Mouse (Mus musculus) embryonic facial prominence, embryonic 11.5 days (tissue): ENCODE results near the gene Cysrt1. TPM values are rescaled to one million over a fixed set of nuclear protein-coding genes. Genes with fewer than 3 reads are reported as not detected.

ENCODE experiments used
- ATAC-seq: fragments of 200-750 bp; cut with Nextera tagmentation; replicated peaks from 2 replicates; pipeline ENCODE4 v1.8.0; 2017; ENCODE audit warnings: low read depth; ENCODE audit not compliant: insufficient number of reproducible peaks, low FRiP score, low TSS enrichment
- DNase-seq: peaks from one replicate; pipeline ENCODE4 v3.0.0-alpha.2; 2015; ENCODE audit warnings: low spot score
- H3K27ac ChIP-seq: fragments of 300-500 bp; sonication (generic); replicated peaks from 2 replicates; pipeline ENCODE4 v1.5.1; 2014; ENCODE audit warnings: mild to moderate bottlenecking, low read depth, low read length, control low read depth
- H3K27me3 ChIP-seq: fragments of 300-500 bp; sonication (generic); 2 replicates; pipeline ENCODE4 v1.6.1; 2014; ENCODE audit warnings: mild to moderate bottlenecking, low read length, moderate library complexity, mixed read lengths; ENCODE audit not compliant: control insufficient read depth, insufficient read depth
- H3K36me3 ChIP-seq: fragments of 300-500 bp; sonication (generic); replicated peaks from 2 replicates; pipeline ENCODE4 v1.6.1; 2014; ENCODE audit warnings: low read depth, mild to moderate bottlenecking, low read length, moderate library complexity, mixed read lengths; ENCODE audit not compliant: control insufficient read depth, insufficient read depth
- H3K4me1 ChIP-seq: fragments of 300-500 bp; sonication (generic); 2 replicates; pipeline ENCODE4 v1.6.1; 2014; ENCODE audit warnings: low read length, mixed read lengths; ENCODE audit not compliant: control insufficient read depth, insufficient read depth
- H3K4me2 ChIP-seq: fragments of 300-500 bp; sonication (generic); 2 replicates; pipeline ENCODE4 v1.6.1; 2014; ENCODE audit warnings: low read depth, mild to moderate bottlenecking, control low read depth, low read length, moderate library complexity
- H3K4me3 ChIP-seq: fragments of 300-500 bp; sonication (generic); 2 replicates; pipeline ENCODE4 v1.5.1; 2014; ENCODE audit warnings: low read depth, low read length, control low read depth
- H3K9ac ChIP-seq: fragments of 300-500 bp; sonication (generic); replicated peaks from 2 replicates; pipeline ENCODE4 v1.6.1; 2014; ENCODE audit warnings: mild to moderate bottlenecking, control low read depth, low read length
- H3K9me3 ChIP-seq: fragments of 300-500 bp; sonication (generic); replicated peaks from 2 replicates; pipeline ENCODE4 v1.6.1; 2016; ENCODE audit warnings: mild to moderate bottlenecking, low read length, inconsistent platforms, mixed read lengths; ENCODE audit not compliant: control insufficient read depth
- WGBS: fragments of 180-500 bp; shearing (Covaris S2); extraction: QIAGEN DNeasy Blood & Tissue Kit; methylation state at CpG from one replicate; pipeline ENCODE4 v1.1.7; 2014; 5-methylcytosine and 5-hydroxymethylcytosine counted together
- polyA plus RNA-seq: library from polyadenylated mRNA; unstranded; fragments of >200 nt; fragmentation: Nextera tagmentation; extraction: Ambion mirVana; gene quantifications from 2 replicates; pipeline ENCODE4 v1.2.1, GENCODE M21; 2014

Cysrt1 gene
- polyA plus RNA-seq, 1 experiment from 2014 or later, result not detected

DNA sequence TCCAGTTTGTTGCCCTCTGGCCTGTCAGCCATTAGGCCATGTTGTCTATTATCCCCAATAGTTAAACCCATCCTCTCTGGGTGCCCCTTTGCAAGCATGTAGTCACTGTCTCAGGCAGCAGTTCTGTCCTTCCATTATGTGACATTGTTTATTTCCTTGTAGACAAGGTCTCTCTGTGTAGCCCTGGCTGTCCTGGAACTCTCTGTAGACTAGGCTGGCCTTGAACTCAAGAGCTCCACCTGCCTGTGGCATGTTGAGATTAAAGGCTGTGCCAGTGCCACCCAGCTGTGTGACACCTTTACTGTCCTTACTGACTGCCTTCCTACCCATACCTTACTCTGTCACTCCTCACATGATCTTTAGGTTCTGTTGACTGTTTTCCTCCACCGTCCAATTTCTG is 10.1 kb upstream of the Cysrt1 start:
- no peak overlapping the region for H3K9ac ChIP-seq
- WGBS, result 87% methylated on average over 1 of the region's 1 CpGs
- H3K4me1 ChIP-seq, result no peaks in the 10 kb centered on the region; the same call in 1 of the 2 replicates
- no peak for ATAC-seq
- H3K27me3 ChIP-seq, result no peaks in the 10 kb centered on the region
- no peak for DNase-seq
- no peak overlapping the region for H3K4me2 ChIP-seq
- H3K36me3 ChIP-seq, result no peaks in the 10 kb centered on the region; the same call in 1 of the 2 replicates
- no peak overlapping the region for H3K27ac ChIP-seq
- H3K9me3 ChIP-seq, result no peaks in the 10 kb centered on the region
- H3K4me3 ChIP-seq, result no peak overlapping the region

DNA sequence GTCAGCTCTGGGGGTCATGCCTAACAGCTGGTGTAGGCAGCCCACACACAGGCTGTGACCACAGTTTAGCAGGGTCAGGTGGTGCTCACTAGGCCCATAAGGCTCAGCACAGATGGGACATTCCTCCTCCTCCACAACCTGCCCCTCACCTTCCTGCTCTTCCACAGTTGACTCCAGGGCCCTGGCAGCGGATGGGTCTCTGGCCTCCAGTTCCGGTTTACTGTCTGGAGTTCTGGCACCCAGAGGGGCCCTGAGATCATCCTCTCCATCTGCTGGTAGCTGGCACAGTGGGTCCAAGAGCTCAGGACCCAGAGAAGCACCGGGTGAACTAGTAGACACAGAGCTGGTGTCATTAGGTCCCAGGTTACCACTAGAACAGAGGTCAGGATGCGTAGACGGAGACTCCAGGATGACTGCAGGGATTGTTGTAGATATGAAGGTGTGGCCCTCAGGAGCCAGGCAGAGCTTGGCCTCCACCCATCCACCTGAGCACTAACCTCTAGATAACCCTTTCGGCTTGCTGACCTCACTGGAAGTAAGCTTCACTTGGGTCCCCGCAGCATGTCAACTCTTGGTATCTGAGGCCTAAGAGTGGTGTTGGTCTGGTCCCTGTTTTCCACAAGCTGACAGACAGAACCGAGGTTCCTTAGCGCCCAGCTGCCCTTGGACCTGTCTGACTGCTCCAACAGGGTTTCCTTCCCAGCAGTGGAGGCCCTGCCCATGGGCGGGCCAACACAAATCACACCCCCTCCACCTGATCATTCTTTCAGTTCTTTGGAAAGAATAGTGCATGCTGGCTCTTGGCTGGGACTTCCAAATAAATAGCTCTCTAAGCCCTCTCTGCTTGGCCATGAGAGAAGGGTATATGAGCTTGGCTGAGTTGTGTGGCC is 4.2 kb upstream of the Cysrt1 start, which contains the start of gene AL732309.1:
AL732309.1 (minus strand) TSS at position 681 of the 890 bp plus-strand sequence.
- Histone ChIP-seq H3K27ac (no peak within 1 kb of the TSS), H3K27me3 (peaks cover 19% of the 10 kb centered on the region), H3K4me3 (no peak within 1 kb of the TSS), H3K9me3 (no peaks in the 10 kb centered on the region), H3K4me2 (no peak within 1 kb of the TSS), H3K9ac (no peak within 1 kb of the TSS), H3K4me1 (peaks cover 6% of the 10 kb centered on the region; the same call in 1 of the 2 replicates), H3K36me3 (no peaks in the 10 kb centered on the region; the same call in 1 of the 2 replicates)
- WGBS, result 89% methylated on average over 10 of the region's 10 CpGs
- ATAC-seq, result no peak
- DNase-seq, result no peak

DNA sequence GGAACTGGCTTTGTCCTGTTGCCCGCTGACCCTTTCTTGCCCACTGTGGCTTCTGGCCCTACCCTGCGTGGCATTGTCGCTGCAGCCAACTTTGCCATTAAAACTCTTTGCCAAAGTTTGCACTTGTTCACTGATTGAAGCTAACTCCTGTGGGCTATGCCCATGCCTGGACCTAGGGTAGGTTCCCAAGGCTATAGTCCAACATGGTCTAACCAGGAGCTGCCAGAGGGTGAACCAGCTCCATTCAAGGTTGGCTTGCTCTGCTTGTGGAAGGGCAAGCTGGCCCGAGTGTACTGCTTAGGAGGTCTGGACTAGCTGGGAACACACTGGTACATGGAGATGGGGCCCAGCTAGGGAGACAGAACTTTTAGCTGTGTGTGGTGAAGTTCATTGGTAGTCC is 1.9 kb upstream of the Cysrt1 start:
- no peak for ATAC-seq
- 86% methylated on average over 4 of the region's 4 CpGs for WGBS

GRCm38 (mm10) chr2:25243342-25243741 is 1.1 kb upstream of the Cysrt1 start:
- Histone ChIP-seq H3K4me1 (peaks cover 8% of the 10 kb centered on the region; the same call in 1 of the 2 replicates), H3K27ac (no peak overlapping the region), H3K4me2 (peak overlapping the region; percentile 95), H3K27me3 (peaks cover 25% of the 10 kb centered on the region), H3K4me3 (no peak overlapping the region), H3K9ac (no peak overlapping the region), H3K9me3 (no peaks in the 10 kb centered on the region), H3K36me3 (no peaks in the 10 kb centered on the region; the same call in 1 of the 2 replicates)
- DNase-seq, result no peak
- no peak for ATAC-seq
- WGBS, result 75% methylated on average over 8 of the region's 8 CpGs

More for the DNA sequence above, 1.9 kb upstream of the Cysrt1 start:
- Histone ChIP-seq H3K4me3 (no peak overlapping the region), H3K27ac (no peak overlapping the region), H3K9ac (no peak overlapping the region), H3K27me3 (peaks cover 25% of the 10 kb centered on the region), H3K36me3 (no peaks in the 10 kb centered on the region; the same call in 1 of the 2 replicates), H3K4me1 (peaks cover 8% of the 10 kb centered on the region; the same call in 1 of the 2 replicates), H3K4me2 (no peak overlapping the region), H3K9me3 (no peaks in the 10 kb centered on the region)
- no peak for DNase-seq

DNA sequence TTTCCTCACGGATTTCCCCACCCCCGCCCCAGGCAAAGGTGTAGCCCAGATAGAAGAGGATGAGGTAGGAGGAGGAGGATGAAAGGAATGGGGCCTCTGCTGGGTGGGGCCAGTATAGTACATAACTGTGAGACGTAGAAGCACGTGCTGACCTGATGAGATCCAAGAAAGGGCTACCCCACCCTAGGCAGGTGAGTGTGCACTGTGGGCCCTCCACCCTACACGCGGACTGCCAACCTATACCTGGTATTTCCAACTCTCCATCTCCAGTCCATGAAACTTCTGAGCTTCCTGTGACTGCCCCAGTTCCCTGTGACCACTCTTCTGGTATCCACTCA is 845 bp downstream of the Cysrt1 start:
- Histone ChIP-seq H3K4me1 (peaks cover 8% of the 10 kb centered on the region; the same call in 1 of the 2 replicates), H3K27ac (no peak overlapping the region), H3K27me3 (peaks cover 25% of the 10 kb centered on the region), H3K4me3 (peak overlapping the region; percentile 54), H3K36me3 (no peaks in the 10 kb centered on the region), H3K4me2 (peak overlapping the region; percentile 95), H3K9ac (0 out of 2 replicates have a peak overlapping the region, but pooled peaks have one; percentile 60), H3K9me3 (no peaks in the 10 kb centered on the region)
- no peak for ATAC-seq
- WGBS, result 24% methylated on average over 6 of the region's 6 CpGs
- no peak for DNase-seq

GRCm38 (mm10) chr2:25240723-25241437 is 1.4 kb downstream of the Cysrt1 start:
- H3K27me3 ChIP-seq, result peaks cover 25% of the 10 kb centered on the region
- DNase-seq (peak; percentile 86), ATAC-seq (peak; percentile 74)
- H3K27ac ChIP-seq, result no peak overlapping the region
- peak overlapping the region; percentile 34 for H3K9ac ChIP-seq
- peak overlapping the region; percentile 55 for H3K4me2 ChIP-seq
- peak overlapping the region; percentile 54 for H3K4me3 ChIP-seq
- 1% methylated on average over 29 of the region's 29 CpGs for WGBS
- H3K9me3 ChIP-seq, result no peaks in the 10 kb centered on the region
- H3K4me1 ChIP-seq, result peaks cover 8% of the 10 kb centered on the region; the same call in 1 of the 2 replicates
- H3K36me3 ChIP-seq, result no peaks in the 10 kb centered on the region

DNA sequence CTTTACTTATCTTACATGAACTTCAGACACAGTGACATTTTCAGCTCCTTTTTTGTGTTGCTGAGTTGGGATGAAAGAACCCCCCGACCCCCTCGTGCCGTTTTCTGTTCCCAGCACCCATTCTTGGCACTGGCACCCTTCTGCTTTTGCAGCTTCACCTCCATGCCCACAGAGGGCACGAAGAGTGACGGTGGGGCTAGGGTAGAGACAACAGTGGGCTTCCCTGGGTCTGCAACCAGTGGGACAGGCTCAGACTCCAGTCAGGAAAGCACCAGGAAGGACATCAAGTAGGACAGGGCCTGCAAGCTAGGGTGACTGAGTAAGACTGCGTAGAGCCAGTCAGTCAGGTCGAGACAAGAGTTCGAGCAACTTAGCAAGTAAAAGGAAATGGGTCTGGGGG is 1.9 kb downstream of the Cysrt1 start:
- peaks cover 25% of the 10 kb centered on the region for H3K27me3 ChIP-seq
- WGBS, result 45% methylated on average over 8 of the region's 8 CpGs

More for the DNA sequence above, 1.9 kb downstream of the Cysrt1 start:
- DNase-seq (no peak), ATAC-seq (peak; percentile 10; the same call in 1 of the 2 replicates)
- Histone ChIP-seq H3K9ac (peak overlapping the region; percentile 37), H3K4me3 (no peak overlapping the region; the same call in 1 of the 2 replicates), H3K4me1 (peaks cover 8% of the 10 kb centered on the region; the same call in 1 of the 2 replicates), H3K9me3 (no peaks in the 10 kb centered on the region), H3K27ac (no peak overlapping the region), H3K36me3 (no peaks in the 10 kb centered on the region), H3K4me2 (peak overlapping the region; percentile 55)
